Mouse (Mus musculus) telencephalon, adult 2 months (tissue): ENCODE data around the gene Lonp2.
A peak's percentile ranks its signal among the peaks of the same experiment; 100 is the strongest.

ENCODE experiments used
- DNase-seq: peaks from one replicate; pipeline ENCODE4 v3.0.0-alpha.2; 2011; ENCODE audit warnings: low read depth, low spot score

The Lonp2 gene

DNA sequence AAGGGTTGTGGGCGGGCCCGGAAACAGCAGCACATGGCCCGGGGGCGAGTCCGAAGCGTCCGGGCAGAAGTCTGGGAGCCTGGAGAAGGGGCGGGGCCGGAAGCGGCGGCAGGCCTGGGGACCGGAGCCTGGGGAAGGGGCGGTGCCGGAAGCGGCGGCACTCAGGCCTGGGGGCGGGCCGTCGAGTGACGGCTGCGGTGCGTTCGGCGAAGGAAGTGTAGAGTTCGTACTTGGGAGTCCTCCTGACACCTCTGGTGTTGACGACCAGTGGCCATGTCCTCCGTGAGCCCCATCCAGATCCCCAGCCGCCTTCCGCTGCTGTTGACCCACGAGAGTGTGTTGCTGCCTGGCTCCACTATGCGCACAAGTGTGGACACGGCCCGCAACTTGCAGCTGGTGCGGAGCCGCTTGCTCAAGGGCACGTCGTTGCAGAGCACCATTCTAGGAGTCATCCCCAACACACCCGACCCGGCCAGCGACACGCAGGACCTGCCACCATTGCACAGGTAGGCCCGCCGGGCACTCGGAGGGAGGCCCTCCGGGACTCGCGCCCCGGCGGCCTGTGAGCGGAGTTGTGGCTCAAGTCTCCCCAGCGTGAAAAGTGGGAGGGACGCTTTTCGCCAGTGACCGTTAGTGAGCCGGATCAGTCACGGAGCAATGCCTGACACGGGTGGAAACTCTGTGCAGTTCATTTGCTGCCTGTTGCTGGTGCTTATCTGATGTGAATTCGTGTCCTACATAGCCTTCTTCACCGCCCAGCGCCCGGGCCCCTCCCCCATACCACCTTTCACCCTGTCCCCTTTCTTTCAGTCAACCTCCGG, at the start of gene Lonp2:
Gene Lonp2, plus strand, starts transcription at position 133 of the 821 bp plus-strand sequence.
- DNase-seq = peak; percentile 94

DNA sequence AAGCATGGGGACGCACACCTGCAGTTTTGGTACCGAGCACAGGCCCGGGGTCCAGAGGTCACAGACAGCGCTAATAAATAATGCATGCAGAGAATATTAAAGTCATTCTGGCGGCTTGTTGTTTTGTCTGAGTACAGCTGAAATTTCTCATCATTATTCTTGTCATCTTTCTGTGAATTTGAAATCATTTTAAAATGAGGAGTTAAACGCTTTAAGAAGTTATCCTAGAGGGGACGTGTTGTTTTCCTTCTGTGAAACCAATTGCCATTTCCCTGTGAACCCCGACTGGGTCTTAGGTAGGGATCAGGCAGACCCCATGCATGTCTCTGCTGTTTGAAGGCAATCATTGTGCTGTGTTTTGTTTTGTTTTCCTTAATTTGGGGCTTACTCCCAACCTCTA, 46.3 kb upstream of the Lonp2 start:
- DNase-seq = no peak

DNA sequence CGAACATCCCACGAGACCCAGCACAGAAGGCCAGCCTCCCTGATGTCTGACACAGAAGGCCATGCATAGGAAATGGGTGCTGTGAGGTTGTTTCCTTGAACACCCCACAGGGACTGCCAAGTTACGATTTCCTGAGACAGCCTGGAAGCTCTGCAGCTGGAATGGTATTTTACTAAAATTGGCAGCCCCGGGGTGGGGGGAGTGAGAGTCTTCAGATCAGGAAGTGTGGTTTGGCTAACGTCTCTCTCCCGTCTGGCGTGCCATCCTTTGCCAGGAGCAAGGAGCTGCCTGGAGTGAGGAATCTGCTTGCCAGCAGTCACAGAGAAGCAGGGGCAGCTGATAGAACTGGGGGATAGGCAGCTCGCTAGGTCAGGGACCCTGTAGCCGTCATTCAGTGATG, 45.8 kb upstream of the Lonp2 start:
- DNase-seq = peak; percentile 85

DNA sequence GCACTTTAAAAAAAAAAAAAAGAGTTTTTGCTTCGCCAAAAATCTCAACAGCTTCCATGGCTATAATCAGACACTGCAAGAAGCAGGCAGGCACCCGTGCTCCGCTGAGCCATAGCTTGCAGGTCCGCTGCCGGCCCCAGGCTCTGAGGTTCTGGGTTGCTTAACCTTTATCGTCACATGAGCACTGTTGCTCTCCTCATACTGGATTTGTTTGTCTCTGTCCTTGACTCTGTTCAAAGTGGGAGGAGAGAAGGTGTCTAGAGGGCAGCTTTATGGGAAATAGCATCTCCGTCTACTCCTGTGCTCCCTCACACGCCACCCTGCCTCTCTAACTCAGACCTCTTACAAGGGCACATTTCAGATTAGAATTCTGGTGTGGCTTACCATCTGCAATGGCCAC, 45.1 kb upstream of the Lonp2 start:
- DNase-seq = no peak

DNA sequence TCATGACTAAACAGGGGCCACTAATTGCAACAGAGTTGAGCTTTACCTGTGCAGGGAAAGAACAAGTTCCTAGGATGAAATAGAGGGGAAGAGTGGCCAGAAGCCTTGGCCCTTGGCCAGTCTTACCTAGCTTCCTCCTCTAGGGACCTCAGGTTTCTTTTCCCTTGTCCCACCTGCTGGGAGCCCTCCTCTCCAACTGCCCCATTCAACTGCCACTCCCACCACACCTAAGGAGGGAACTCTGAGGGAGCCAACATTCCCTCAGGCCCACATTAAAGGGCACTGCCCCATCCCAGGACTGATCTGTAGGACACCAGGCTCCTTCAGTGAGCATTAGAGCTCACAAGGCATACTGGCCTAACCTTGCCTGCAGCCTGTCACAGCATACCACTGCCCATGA, 43.4 kb upstream of the Lonp2 start, which contains the start of gene Abcc12:
Gene Abcc12, minus strand, starts transcription at position 229 of the 400 bp plus-strand sequence.
- no peak for DNase-seq

DNA sequence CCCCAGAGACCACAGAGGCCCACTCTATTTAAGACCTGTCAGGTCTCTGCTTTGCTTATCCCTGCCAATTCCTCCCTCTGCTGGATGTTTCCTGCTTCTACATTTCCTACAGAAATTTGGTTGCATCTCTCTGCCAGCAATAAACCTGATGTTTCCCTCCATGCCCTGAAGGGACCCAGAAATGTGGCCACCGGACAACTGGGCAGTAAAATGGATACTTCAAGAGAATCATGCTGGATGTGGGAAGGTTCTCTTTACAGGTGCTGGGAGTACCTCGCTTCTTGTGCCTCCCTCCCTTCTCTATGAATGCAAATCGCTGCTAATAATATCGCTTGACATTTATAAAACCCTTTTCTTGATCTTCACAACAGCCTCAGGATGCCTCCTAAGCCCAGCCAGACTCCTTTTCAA, 41.9 kb upstream of the Lonp2 start:
- no peak for DNase-seq

DNA sequence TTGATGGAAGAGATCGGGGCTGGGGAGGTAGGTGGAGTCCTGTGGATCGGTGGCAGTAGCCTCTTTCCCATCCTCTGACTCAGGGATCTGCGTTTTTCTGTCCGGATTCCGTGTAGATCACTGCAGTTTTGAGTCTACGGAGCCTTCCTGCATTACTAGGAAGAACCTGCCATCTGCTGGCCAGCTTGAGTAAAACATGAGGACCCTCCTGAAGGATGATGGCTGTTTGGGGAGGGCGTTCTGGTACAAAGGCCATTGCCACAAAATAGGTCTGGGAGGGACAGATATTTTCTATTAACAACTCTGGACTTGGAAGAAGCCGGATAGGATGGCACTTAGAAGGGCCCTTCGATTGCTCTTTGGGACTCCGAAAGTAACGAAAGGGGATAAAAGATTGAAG, 38.7 kb upstream of the Lonp2 start:
- peak; percentile 79 for DNase-seq

DNA sequence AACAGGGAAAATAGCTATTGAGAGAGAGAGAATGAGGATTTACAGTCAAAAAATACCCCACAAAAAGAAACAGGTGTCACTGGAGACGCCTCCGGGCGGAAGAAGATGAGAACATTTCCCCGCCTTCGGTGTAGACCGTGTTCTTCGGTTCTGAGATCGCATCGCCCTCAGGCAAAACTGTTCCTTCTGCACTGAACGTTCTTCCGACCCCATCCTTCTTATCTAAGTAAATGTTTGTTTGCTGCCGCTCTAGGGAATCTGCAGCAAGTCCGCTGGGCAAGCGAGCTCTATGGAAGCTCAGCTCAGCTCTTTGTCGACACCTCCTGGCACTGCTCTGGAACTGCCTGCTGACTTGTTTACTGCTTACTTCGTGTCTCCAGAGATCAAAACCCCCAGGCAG, 38.3 kb upstream of the Lonp2 start:
- DNase-seq = peak; percentile 75

DNA sequence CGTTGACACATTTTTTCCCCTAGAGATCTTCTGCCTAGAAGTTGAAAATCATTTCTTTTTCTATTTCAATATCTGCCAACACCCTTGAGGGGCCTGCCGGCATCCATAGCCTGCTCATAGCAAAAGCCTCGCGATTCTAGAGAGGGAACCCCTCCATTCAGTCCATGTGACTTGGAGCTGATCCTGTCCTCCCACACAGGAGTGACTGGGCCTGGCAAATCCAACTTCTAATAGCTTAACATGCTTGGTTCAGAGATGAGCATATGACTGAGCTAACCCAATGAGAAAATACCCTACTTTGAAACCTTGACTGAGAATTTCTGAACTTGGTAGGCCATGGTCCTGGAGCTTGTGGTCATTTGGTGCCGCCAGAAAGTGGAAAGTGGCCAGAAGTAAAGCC, 37.8 kb upstream of the Lonp2 start:
- no peak for DNase-seq

DNA sequence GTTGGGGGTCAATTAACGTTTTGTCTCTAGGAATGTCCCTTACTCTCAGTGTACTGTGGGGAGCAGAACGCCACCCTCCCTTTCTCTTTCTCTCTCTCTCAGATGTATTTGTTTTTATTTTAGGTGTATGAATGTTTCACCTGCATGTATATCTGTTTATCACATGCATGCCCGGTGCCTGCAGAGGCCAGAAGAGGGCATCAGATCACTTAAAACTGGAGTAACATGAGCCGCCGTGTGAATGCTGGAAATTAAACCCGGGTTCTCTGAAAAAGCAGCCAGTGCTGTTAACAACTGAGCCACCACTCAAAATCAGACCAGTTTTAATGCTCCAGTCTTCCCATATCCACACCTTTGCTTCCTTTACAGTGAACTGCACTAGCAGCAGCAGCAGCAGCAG, 37.2 kb upstream of the Lonp2 start:
- no peak for DNase-seq

DNA sequence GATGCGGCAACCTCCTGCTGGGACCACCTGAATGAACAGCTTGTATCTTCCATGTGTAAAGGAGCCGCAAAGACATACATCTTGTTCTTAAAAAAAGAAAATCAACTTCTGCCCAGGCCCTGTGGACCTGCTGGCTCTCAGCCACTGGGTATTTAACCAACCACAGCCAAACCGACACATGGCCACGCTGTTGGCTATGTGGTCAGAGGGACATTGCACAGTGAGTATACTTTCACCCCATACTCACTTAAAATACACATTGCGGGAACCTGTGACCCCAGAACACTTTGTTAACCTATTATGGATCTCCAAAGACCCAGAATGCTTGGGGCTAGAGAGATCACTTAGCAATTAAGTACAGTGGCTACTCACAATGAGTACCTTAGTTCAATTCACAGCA, 35.5 kb upstream of the Lonp2 start:
- DNase-seq = no peak

DNA sequence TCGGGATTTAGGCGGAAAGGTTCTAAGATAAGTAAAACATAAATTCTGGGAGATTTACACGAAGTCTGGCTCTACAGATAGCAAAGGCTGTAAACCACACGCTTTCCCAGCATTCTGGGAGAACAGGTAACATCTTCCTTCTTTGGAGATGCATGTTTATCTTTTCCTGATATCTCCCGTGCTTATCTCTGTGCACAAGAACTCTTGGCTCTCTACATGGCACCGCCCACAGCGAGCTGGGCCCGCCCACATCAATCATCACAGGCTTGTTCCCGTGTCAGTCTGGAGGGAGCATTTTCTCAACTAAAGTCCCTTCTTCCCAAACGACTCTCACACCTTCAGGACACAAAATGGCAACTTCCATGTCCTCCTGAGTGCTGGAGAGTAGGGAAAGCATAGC, 30.7 kb upstream of the Lonp2 start:
- DNase-seq = no peak

DNA sequence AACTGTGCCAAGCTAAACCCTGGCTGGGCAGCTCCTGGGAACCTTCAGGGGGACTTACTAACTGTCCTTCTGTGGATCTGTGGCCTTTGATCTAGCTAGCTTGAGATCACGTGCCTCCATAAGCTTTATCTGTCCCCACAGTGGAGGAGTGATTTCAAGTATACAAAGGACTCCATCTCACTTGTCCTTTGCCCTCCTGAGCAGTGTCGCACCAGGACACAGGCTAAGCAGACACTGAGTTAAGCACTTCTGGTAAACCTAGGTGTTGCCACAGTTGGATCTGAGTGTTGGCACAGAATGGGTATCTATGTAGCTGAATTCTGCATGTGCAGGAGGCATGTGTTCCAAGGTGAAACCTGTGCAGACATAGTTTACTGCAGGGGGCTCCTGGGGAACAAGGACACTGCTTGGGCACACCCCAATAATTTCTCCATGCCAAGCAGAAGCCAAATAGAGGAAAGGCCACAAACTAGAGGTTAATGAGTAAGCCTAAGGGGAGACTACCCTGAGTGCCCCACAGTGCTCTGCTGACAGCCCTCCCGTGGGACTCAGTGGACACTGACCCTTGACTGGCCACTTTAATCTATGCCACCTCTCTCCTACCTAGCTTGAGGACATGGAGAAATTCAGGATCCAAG, 29.6 kb upstream of the Lonp2 start:
- DNase-seq = no peak

DNA sequence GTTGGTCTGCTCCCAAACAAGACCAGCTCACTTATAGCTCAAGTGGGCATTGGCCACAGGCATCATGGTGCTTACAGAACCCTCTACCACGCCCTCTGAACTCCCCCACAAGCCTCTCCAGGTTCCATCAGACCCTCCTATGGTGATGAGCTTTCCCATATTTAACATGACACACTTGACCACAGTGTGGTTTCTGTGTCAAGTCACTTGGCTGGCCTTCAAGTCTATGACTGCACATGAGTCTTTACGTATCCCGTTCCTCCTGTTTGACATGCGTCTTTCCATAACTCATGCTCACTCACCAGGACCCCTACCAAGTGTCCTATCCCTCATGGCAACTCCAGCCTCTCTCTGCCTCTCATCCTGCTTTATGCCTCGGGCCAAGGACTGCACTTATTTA, 28.2 kb upstream of the Lonp2 start:
- DNase-seq = no peak

DNA sequence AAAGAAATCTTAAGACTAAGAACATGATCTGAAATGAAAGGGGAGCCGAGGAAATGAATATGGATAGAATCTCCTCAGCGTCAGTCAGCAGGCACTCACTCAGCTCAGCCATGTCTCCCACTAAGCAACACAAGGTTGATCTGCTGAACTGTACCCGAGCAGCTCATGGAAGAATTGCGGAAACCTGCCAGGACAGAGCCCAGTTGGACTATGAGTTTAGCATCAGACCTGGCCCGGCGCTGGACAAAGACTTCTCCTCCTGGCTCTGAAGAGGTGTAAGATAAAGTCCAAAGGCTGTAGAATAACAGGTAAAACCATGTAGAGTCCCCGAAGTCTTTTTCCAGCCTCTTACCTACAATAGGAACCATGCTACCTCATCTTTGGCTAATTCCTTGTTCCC, 26.2 kb upstream of the Lonp2 start:
- DNase-seq = no peak

DNA sequence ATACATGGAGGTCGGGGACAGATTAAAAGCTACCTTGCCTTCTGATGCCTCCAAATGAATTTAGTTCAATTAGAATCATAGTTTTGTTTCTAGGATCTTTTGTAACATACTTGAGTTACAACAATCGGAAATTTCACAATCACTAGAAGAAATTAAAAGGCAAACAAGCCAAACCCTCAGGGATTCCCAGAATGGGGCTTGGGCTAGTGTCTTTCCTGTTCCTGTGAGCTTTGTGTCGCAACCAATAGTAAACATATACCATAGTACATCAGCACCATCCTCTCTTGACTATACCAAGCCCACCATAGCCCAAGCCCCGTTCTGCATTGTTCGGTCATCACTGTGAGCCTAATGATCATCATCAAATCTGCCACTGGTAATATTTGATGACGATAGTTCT, 24.5 kb upstream of the Lonp2 start:
- no peak for DNase-seq

DNA sequence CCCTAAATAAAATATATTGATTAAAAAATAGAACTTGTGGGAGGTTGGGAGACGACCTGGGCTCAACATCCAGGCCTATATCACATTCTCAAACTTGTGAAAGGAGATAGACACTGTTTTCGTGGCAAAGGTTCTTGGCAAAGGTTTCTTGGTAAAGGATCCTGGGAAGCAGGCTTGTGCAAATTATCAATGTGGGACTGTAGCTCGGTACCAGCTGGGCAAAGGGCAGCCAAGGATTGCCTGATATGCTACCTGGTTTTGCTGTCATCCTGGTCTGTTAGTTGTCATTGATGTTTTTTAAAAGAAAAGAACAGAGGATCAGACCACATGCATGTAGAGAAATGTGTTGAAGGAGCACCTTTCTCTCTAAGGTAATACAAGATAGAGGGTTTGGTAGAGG, 23.5 kb upstream of the Lonp2 start:
- DNase-seq = no peak

DNA sequence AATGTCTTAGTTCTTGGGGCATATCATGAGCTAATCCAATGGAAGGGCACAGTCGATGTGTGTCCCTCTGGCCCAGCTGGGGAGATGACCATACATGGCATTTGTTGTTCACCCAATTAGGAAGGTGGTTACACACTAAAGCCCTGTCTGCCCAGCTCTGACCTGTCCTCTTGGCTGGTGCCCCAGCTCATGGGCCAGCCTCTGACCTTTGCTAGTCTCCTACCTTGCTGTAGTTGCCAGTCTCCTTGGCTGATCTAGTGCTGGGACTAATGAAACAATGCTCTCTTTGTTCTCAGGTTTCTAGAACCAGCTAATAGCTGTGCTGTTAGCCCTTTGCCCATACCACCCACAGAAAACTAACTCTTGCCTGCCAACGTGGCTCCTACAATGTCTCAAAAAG, 20.7 kb upstream of the Lonp2 start:
- DNase-seq = no peak

DNA sequence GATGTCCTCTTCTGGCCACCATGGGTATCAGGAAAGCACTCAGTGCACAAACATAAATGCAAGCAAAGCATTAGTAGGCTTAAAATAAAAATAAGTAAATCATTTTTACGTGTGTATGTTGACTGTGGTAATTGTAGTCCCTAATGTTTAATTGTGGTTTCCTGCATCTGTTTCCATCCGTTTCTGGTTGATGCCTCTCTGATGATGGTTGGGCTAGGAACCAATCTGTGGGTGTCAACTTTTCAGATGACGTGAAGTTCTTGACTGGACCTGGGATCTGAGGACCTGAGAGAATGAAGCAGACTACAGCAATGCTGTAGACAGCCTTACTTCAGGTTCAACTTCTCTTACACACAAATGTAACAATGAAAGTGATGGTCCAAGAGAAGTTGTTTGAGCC, 19.2 kb upstream of the Lonp2 start:
- DNase-seq = no peak

DNA sequence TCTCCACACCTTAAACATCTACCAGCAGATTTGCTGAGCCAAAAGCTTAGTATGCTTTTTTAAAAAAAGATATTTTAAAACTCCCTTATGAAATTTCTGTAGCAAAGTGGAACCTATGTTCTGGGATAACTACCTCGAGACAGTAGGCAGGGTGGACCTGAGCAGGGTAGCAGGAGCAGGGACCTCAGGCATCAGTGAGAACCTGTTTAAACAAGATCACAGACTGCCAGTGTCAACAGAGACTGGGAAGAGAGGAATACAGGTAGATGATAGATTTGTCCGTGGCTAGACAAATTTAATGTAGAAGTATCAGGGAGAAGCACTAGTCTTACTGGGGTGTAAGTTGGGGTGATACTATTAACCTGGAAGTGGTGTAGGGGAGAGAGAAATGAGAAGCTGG, 10.0 kb upstream of the Lonp2 start:
- DNase-seq = no peak

DNA sequence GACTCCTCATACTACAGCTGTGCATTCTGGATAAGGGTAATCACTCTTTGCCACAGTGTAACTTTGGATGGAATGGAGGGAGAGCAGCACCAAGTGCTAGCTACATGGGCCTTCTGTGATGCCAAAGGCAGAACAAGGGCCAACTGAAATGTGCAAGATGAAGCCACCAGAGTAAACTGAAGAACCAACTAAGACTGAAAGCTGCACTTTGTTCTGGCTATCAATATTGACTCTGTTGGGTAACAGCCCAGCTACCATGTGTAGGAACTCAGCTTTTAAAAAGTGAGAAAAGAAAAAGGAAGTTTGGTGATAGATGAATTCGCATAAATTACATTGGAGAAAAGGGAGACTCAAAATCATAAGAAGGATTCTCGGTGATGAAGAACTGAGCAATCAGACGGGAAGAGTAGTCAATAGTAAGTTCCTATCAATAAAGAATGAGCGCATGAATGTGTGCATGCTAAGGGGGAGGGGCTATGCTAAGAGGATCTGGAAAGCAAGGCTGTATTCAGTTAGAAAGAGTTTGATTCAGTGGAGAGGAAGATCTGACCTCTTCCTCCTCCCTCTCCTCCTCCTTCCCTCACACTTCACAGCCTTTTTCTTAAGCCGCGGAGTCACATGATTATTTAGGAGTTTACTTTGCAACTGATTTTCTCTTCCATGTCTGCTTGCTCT, 8.6 kb upstream of the Lonp2 start:
- DNase-seq = no peak

DNA sequence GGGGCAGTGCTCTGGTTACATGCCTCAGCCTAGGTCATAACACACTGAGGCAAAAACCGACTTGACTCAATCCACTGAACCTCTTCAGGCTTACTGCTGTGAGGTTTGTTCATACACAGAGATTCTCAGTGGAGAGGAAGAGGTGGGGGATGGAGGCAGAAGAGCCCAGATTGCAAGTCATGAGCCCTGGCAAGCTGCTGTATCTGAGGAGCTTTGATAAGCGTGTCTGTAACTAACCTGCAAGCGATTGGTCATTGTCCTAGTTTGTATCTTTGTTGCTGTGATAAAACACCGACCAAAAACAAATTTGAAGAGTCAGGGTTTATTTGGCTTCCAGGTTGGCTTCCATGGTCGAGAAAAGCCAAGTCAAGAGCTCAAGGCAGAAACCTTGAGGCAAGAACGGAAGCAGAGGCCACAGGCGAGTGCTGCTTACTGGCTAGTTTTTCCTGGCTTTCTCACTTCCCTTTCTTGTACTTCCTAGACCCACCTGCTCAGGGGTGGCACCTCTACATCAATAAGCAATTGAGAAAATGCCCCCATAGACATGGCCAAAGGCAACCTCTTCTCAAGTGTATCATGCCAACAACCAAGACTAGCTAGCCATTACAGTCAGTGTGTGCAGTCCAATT, 6.0 kb upstream of the Lonp2 start:
- DNase-seq = no peak
